Mouse (Mus musculus): ENCODE results near the gene Kat8. TPM values are rescaled to one million over a fixed set of nuclear protein-coding genes. Genes with fewer than 3 reads are reported as not detected.

Gene Kat8
- total RNA-seq (2023): 10 to 100 TPM; 17.9 to 18.5 TPM

GRCm38 (mm10) chr7:127912190-127912871 lies at the start of gene Kat8:
Kat8 (plus strand) TSS chr7:127912516.

GRCm38 (mm10) chr7:127876041-127876466 lies 36.3 kb upstream of the Kat8 start, which contains the start of gene Zfp646:
Zfp646 (plus strand) TSS chr7:127876221.

GRCm38 (mm10) chr7:127876467-127877348 lies 35.6 kb upstream of the Kat8 start, which contains the start of gene Zfp668:
Zfp668 (minus strand) TSS chr7:127876828.

GRCm38 (mm10) chr7:127890798-127891197 lies 21.5 kb upstream of the Kat8 start, which contains the start of gene Prss53:
Prss53 (minus strand) TSS chr7:127890970.

GRCm38 (mm10) chr7:127895442-127895841 lies 16.9 kb upstream of the Kat8 start, which contains the start of the genes Gm21974 and Vkorc1:
Gm21974 (minus strand) TSS chr7:127895454.
Vkorc1 (minus strand) TSS chr7:127895617.

GRCm38 (mm10) chr7:127903971-127904796 lies 8.1 kb upstream of the Kat8 start, which contains the start of gene Bckdk:
Bckdk (plus strand) TSS chr7:127904082.

GRCm38 (mm10) chr7:127929923-127930322 lies 17.6 kb downstream of the Kat8 start, which contains the start of gene Prss8:
Prss8 (minus strand) TSS chr7:127930104.

GRCm38 (mm10) chr7:127946470-127947023 lies 34.2 kb downstream of the Kat8 start, which contains the start of gene Prss36:
Prss36 (minus strand) TSS chr7:127946725.

GRCm38 (mm10) chr7:127967004-127967921 lies 54.9 kb downstream of the Kat8 start, which contains the start of gene Fus:
Fus (plus strand) TSS chr7:127967457.

Other genes starting within 250 kb of the Kat8 start
- gene Bcl7c, start 203.6 kb upstream of the Kat8 start, total RNA-seq (2023): 10 to 100 TPM; 30.6 to 36.2 TPM
- not detected for gene Ctf1, start 199.8 kb upstream of the Kat8 start, total RNA-seq (2023)
- not detected for gene Ctf2, start 180.3 kb upstream of the Kat8 start, total RNA-seq (2023)
- 1 to 10 TPM; 6.9 to 7.8 TPM for gene Fbxl19, start 168.0 kb upstream of the Kat8 start, total RNA-seq (2023)
- gene Orai3, start 142.7 kb upstream of the Kat8 start, total RNA-seq (2023): 10 to 100 TPM; 24.9 to 29.0 TPM
- 10 to 100 TPM; 32.0 to 36.0 TPM for gene Setd1a, start 135.8 kb upstream of the Kat8 start, total RNA-seq (2023)
- gene Gm49388, start 126.9 kb upstream of the Kat8 start, total RNA-seq (2023): 1 to 10 TPM in 1 of 2 experiments, not detected in 1; 1.4 TPM
- 10 to 100 TPM; 12.2 to 15.5 TPM for gene Hsd3b7, start 111.9 kb upstream of the Kat8 start, total RNA-seq (2023)
- 10 to 100 TPM; 62.6 to 67.6 TPM for gene Stx4a, start 88.2 kb upstream of the Kat8 start, total RNA-seq (2023)
- gene Stx1b, start 88.0 kb upstream of the Kat8 start, total RNA-seq (2023): under 1 TPM in 1 of 2 experiments, not detected in 1; 0.07 TPM
- gene Zfp646, start 36.3 kb upstream of the Kat8 start, total RNA-seq (2023): 10 to 100 TPM; 38.2 to 43.4 TPM
- 1 to 10 TPM; 6.5 to 7.0 TPM for gene Zfp668, start 35.7 kb upstream of the Kat8 start, total RNA-seq (2023)
- gene Prss53, start 21.5 kb upstream of the Kat8 start, total RNA-seq (2023): under 1 TPM; 0.20 to 0.24 TPM
- gene Gm21974, start 17.1 kb upstream of the Kat8 start, total RNA-seq (2023): not detected
- gene Vkorc1, start 16.9 kb upstream of the Kat8 start, total RNA-seq (2023): 10 to 100 TPM in 1 of 2 experiments, 1 to 10 TPM in 1; 8.8 to 11.9 TPM
- 10 to 100 TPM; 34.8 to 38.6 TPM for gene Bckdk, start 8.4 kb upstream of the Kat8 start, total RNA-seq (2023)
- not detected for gene Prss8, start 17.6 kb downstream of the Kat8 start, total RNA-seq (2023)
- gene Prss36, start 34.2 kb downstream of the Kat8 start, total RNA-seq (2023): under 1 TPM in 1 of 2 experiments, not detected in 1; 0.57 TPM
- 100 to 1,000 TPM; 337 to 395 TPM for gene Fus, start 54.9 kb downstream of the Kat8 start, total RNA-seq (2023)
- gene Pycard, start 81.4 kb downstream of the Kat8 start, total RNA-seq (2023): 10 to 100 TPM; 57.7 to 66.8 TPM
- gene Trim72, start 91.4 kb downstream of the Kat8 start, total RNA-seq (2023): under 1 TPM; 0.31 to 0.75 TPM
- gene Itgam, start 150.1 kb downstream of the Kat8 start, total RNA-seq (2023): 100 to 1,000 TPM; 774 to 879 TPM
- 10 to 100 TPM in 1 of 2 experiments, 1 to 10 TPM in 1; 4.9 to 20.5 TPM for gene Gm49368, start 150.2 kb downstream of the Kat8 start, total RNA-seq (2023)
- 10 to 100 TPM; 11.8 to 14.7 TPM for gene Itgax, start 217.0 kb downstream of the Kat8 start, total RNA-seq (2023)
- 1 to 10 TPM in 1 of 2 experiments, under 1 TPM in 1; 0.79 to 1.1 TPM for gene Itgad, start 241.9 kb downstream of the Kat8 start, total RNA-seq (2023)

Data from neutrophil, adult 83 days (primary cell).